Mouse (Mus musculus) telencephalon, adult 2 months (tissue): ENCODE measurements around the gene Hivep3.

Experiments
- DNase-seq: peaks from one replicate; pipeline ENCODE4 v3.0.0-alpha.2; 2011; ENCODE audit warnings: low read depth, low spot score

The Hivep3 gene

DNA sequence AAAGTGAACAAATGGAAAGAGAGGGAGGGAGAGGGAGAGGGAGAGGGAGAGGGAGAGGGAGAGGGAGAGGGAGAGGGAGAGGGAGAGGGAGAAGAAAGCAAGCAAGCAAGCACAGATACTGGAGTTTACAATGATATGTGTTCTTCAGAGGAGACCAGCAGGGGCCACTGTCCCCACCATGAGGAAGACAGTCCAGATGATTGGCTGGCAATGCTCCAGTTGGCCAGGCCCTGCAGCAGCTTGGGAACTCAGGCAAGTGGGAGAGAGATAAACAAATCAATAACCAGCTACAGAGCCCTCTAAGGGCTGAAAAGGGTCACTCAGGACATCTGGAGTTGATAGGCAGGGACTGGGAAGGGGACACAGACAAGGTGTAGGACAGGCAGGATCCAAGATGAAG, 169.7 kb downstream of the Hivep3 start:
- DNase-seq = no peak

DNA sequence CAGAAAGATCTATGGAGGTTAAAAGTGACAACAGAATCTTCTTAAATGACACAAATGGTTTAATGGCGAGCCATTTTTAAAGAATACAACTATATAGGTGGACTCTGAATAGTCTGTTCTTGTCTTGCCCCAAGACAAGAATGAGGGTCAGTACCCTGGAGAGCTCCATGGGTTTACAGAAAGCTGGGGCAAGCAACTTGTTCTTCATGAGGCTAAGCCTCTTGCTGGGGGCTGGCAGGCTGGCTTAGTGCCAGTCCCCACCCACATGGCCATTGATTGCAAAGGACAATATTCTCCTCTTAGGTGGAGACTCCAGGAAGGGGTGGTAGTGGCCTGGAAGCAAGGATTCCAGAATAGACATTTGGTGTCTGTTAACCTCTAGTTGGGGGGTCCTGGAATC, 170.2 kb downstream of the Hivep3 start:
- no peak for DNase-seq

GRCm38 (mm10) chr4:119904296-119904695, 170.7 kb downstream of the Hivep3 start:
- DNase-seq = no peak

DNA sequence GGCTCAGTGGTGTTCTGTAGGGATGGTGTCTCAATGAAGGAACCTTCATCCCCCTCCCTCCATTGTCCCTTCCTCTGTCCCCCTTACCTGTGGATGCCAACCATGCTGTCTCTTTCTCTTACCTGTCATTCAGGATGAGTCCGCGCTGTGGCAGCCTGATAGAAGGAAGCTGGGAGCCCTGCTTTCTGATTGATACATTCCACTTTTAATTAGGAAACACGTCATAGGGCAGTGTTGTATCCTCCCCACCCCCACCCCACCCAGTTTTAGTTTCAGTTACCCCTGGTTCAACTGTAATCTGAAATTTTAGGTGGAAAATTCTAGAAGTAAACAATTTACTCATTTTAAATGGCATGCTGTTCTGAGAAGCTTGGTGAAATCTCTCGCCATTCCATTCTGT, 173.5 kb downstream of the Hivep3 start:
- no peak for DNase-seq

GRCm38 (mm10) chr4:119911071-119911904, 177.7 kb downstream of the Hivep3 start:
- no peak for DNase-seq

DNA sequence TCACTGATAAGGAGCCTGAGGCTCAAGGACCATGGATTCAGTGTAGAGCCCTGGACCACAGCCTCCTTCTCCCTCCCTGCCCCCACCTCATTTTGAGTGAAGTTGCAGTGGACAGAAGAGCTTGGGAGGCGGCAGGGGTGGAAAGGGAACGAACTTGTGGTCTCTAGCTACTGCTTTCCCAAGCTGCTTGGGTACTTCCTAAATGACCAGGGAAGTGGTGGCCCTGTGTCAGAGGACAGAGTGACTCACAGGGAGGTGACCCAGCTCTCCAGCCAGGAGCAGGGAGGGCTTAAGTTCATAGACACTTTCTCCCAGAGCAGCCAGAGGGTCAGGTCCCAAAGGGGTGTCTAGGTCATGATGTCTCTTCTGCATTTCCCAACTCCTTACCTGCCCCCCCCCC, 178.6 kb downstream of the Hivep3 start:
- DNase-seq = no peak

DNA sequence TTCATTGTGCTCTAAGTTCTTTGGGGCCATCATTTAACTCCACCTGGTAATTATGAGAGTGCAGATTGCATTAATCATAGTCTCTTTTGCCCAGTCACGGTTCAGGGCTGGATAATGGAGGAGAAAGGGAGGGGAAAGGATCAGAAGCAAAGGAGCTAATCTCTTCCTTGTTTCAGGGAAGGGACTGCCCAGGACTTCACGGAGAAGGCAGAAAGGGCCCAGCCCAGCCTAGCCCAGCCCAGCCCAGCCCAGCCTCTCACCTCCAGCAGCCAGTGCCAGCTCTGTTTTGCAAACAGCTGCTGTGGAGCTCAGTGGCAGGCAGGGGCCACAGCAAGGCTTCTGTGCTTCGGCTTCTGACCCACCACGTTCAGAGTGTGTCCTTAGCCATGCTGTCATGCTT, 180.6 kb downstream of the Hivep3 start:
- DNase-seq = no peak

DNA sequence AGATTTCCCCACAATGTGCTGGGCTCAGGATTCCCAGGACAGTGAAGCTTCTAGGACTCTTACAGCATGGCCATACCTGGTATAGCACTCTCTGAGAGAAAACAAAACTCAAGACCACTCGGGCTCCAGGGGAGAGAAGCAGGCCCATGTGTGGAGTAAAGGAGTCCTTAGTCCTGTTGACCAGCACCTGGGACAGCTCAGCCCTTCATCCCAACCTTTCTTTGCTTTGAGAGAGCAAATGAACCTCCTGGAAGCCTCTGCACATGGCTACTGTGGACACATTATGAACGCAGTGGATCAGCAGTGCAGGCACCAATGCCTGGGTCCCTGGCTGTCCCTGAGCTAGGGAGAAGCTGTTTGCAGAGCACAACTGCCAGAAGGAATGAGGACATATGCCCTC, 181.5 kb downstream of the Hivep3 start:
- no peak for DNase-seq

- DNase-seq = no peak
These were observed 183.9 kb downstream of the Hivep3 start for GRCm38 (mm10) chr4:119917502-119917901.

- no peak for DNase-seq
These were observed 185.8 kb downstream of the Hivep3 start for GRCm38 (mm10) chr4:119919349-119919748.

- DNase-seq = no peak
These were observed 187.6 kb downstream of the Hivep3 start for GRCm38 (mm10) chr4:119921022-119921717.

DNA sequence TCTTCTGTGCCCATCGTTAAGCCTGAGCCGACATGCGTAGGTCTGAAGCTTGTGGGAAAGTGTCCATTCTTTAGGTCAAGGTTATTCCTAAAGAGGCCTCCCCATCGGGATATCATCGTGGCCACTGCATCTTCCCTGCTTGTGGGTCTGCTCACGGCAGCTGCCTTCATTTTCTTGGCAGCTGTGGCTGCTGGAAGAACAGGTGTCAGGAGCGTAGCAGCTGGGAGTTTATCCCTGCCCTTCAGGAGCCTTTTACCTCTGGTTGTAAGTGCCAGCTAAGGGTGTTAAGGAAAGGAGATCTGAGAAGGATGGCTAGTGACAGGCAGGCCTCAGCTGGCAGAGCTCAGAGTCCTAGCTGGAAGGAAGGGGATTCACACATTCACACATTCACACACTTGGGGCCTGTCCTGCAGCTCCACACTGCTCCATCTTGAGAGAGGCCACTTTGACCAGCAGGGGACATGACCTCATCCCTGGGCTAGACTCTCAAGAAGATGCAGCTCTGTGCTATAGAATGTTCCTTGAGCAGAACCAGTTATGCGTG, 188.2 kb downstream of the Hivep3 start:
- DNase-seq = no peak

GRCm38 (mm10) chr4:119922945-119923344, 189.4 kb downstream of the Hivep3 start:
- no peak for DNase-seq

- no peak for DNase-seq
These were observed 189.8 kb downstream of the Hivep3 start for GRCm38 (mm10) chr4:119923410-119923809.

GRCm38 (mm10) chr4:119925052-119925451, 191.5 kb downstream of the Hivep3 start:
- no peak for DNase-seq

DNA sequence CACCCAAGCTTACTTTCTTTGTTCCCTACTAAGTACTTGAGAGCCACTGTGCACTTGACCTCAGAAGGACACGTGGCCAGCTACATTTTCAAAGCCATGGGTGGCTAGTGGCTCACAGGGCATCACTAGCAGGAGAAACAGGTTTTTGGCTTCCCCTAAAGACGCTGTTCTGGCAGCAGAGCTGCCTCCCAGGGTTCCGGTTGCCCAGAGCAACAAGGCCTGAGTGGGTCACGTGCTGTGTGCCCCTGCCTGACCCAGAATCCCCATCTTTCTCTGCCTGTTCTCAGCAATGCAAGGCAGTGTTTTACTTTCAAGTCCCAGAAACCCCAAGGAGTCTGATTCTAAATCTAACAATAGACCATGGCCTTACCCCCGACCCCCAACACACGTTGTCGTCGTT, 198.3 kb downstream of the Hivep3 start:
- DNase-seq = no peak

DNA sequence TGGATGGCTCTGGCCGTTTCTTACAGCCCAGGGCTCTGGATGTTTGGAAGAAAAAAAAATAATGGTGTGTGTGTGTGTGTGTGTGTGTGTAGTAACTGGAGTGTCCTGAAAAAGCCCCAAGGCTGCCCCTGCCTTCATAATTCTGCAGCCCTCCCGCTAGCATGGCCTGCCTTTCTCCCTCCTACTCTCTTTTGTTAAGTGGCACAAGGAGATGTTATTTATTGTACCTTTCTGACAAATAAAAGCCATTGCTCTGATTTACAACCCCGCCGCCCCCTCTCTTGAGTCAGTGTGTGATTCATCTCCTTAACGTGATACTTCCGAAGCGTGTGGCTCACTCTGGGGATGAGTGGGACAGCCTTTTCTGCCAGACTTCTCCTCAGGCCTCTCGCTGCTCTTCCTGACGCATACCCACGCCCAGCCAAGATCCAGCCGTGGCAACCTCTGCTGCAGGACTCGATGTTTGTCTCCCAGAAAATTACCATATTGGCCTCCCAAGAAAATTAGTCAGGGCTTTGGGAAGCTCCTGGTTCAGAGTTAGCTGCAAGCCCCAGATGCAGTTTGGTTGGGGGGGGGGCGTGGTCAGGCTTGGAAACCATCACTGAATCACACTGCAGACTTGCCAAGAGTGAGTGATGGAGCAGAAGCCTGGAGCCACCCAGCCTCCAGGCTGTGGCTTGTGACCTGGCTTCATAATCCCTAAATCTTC, 199.1 kb downstream of the Hivep3 start:
- DNase-seq = peak; percentile 79

- DNase-seq = no peak
These were observed 201.3 kb downstream of the Hivep3 start for GRCm38 (mm10) chr4:119934901-119935300.

GRCm38 (mm10) chr4:119937876-119938275, 204.3 kb downstream of the Hivep3 start:
- DNase-seq = peak; percentile 83

- DNase-seq = no peak
These were observed 204.9 kb downstream of the Hivep3 start for GRCm38 (mm10) chr4:119938518-119938917.

GRCm38 (mm10) chr4:119939786-119940185, 206.2 kb downstream of the Hivep3 start:
- DNase-seq = no peak

- DNase-seq = no peak
These were observed 212.8 kb downstream of the Hivep3 start for GRCm38 (mm10) chr4:119946224-119946887.
